Mouse (Mus musculus) heart, postnatal 14 days (tissue): ENCODE data around the gene Psmg3. TPM values are rescaled to one million over a fixed set of nuclear protein-coding genes. Genes with fewer than 3 reads are reported as not detected.

Source experiments
- DNase-seq, 2 experiments: peaks; one replicate each; pipeline ENCODE4 v3.0.0; 2021 to 2022
- intact Hi-C: fragments of 180-260 bp; cut with DNase I; formaldehyde crosslinking; loops from one replicate; pipeline ENCODE4 v1.15.1; 2025
- total RNA-seq, 2 experiments: library from RNA; stranded (reverse); gene quantifications; 2 replicates each; pipeline ENCODE4 v1.2.3; 2021

Gene Psmg3
- total RNA-seq, 2 experiments from 2014 or later = 9.9 to 10.8 TPM

GRCm38 (mm10) chr5:139818056-139818455, 8.6 kb downstream of the Psmg3 start:
- intact Hi-C loops = loop anchor here (2.0 kb wide), 1 partner anchor 35 kb away; no protein-coding TSS in a partner anchor
- DNase-seq = no peak

GRCm38 (mm10) chr5:139817292-139817691, 9.4 kb downstream of the Psmg3 start:
- DNase-seq = no peak
- intact Hi-C loops = loop anchor here (2.0 kb wide), 1 partner anchor 18 kb away; no protein-coding TSS in a partner anchor

- intact Hi-C loops = loop anchor here (2.0 kb wide), 1 partner anchor 18 kb away; no protein-coding TSS in a partner anchor
- DNase-seq = no peak
These were observed 10.2 kb downstream of the Psmg3 start for GRCm38 (mm10) chr5:139816445-139816844.

GRCm38 (mm10) chr5:139815964-139816363, 10.7 kb downstream of the Psmg3 start:
- DNase-seq = no peak
- intact Hi-C loops = loop anchor here (2.0 kb wide), 1 partner anchor 17 kb away; no protein-coding TSS in a partner anchor

- intact Hi-C loops = no loop called here
- no peak for DNase-seq
These were observed 12.7 kb downstream of the Psmg3 start for GRCm38 (mm10) chr5:139813963-139814381.

GRCm38 (mm10) chr5:139813126-139813490, 13.6 kb downstream of the Psmg3 start:
- intact Hi-C loops = no loop called here
- no peak for DNase-seq

- intact Hi-C loops = no loop called here
- no peak for DNase-seq
These were observed 14.1 kb downstream of the Psmg3 start for GRCm38 (mm10) chr5:139812398-139813125.

GRCm38 (mm10) chr5:139811677-139812397, 14.8 kb downstream of the Psmg3 start:
- intact Hi-C loops = no loop called here
- no peak for DNase-seq

GRCm38 (mm10) chr5:139809397-139809796, 17.3 kb downstream of the Psmg3 start:
- intact Hi-C loops = no loop called here
- DNase-seq = no peak

- intact Hi-C loops = no loop called here
- no peak for DNase-seq
These were observed 20.8 kb downstream of the Psmg3 start for GRCm38 (mm10) chr5:139805924-139806323.

GRCm38 (mm10) chr5:139804573-139805111, 22.0 kb downstream of the Psmg3 start:
- intact Hi-C loops = no loop called here
- no peak for DNase-seq

- intact Hi-C loops = no loop called here
- DNase-seq = no peak
These were observed 22.6 kb downstream of the Psmg3 start for GRCm38 (mm10) chr5:139804107-139804551.

GRCm38 (mm10) chr5:139803601-139804102, 23.0 kb downstream of the Psmg3 start:
- intact Hi-C loops = no loop called here
- DNase-seq = peak; percentile 53 to 70

GRCm38 (mm10) chr5:139803165-139803564, 23.5 kb downstream of the Psmg3 start:
- DNase-seq = no peak
- intact Hi-C loops = no loop called here

GRCm38 (mm10) chr5:139801880-139802279, 24.8 kb downstream of the Psmg3 start:
- DNase-seq = no peak
- intact Hi-C loops = no loop called here

- DNase-seq = no peak
- intact Hi-C loops = no loop called here
These were observed 25.5 kb downstream of the Psmg3 start for GRCm38 (mm10) chr5:139801231-139801630.

GRCm38 (mm10) chr5:139799801-139800590, 26.7 kb downstream of the Psmg3 start:
- no peak for DNase-seq
- intact Hi-C loops = loop anchor here (2.0 kb wide), 1 partner anchor 17 kb away; no protein-coding TSS in a partner anchor

GRCm38 (mm10) chr5:139799041-139799440, 27.6 kb downstream of the Psmg3 start:
- intact Hi-C loops = loop anchor here (2.0 kb wide), 1 partner anchor 18 kb away; no protein-coding TSS in a partner anchor
- DNase-seq = no peak

GRCm38 (mm10) chr5:139798168-139798900, 28.4 kb downstream of the Psmg3 start:
- DNase-seq = peak in 1 of 2 experiments; percentile 1
- intact Hi-C loops = loop anchor here (2.0 kb wide), 1 partner anchor 18 kb away; no protein-coding TSS in a partner anchor
